Comparison of ENCODE assay signal across 20 mouse cellular contexts in genomic region chr8:95882191-95882590, GRCm38 (mm10).
"Had no signal": no experiment of that assay in that cellular context is flagged by ENCODE, and none has a peak within 500 bp of the region (broad histone marks: within the 10 kb centered on the region; RNA-seq: fewer than 3 reads in every experiment).

No protein-coding gene starts in this region.

- H3K4me2 ChIP-seq: heart, embryonic 11.5 days; heart, embryonic 13.5 days; heart, embryonic 15.5 days; hindbrain, embryonic 13.5 days; hindbrain, embryonic 15.5 days; kidney, embryonic 15.5 days; limb, embryonic 13.5 days; limb, embryonic 15.5 days; liver, embryonic 13.5 days; liver, embryonic 15.5 days had no signal

- ATAC-seq: forebrain, postnatal 0 days; hindbrain, postnatal 0 days; intestine, embryonic 16.5 days had no signal

- H3K9ac ChIP-seq: forebrain, postnatal 0 days; heart, embryonic 13.5 days; heart, embryonic 15.5 days; hindbrain, embryonic 13.5 days; hindbrain, embryonic 15.5 days; kidney, embryonic 15.5 days; limb, embryonic 13.5 days; limb, embryonic 15.5 days; liver, embryonic 13.5 days; liver, embryonic 15.5 days had no signal

- DNase-seq: forebrain, postnatal 0 days; gastrocnemius, postnatal 14 days; gastrocnemius, postnatal 36 days; heart, adult 18-20 months; heart, postnatal 36 days; layer of hippocampus, postnatal 36 days; left cerebral cortex, postnatal 4 days; liver, embryonic 13.5 days had no signal

- H3K4me3 ChIP-seq: heart, embryonic 13.5 days; heart, embryonic 15.5 days; hindbrain, embryonic 13.5 days; hindbrain, embryonic 15.5 days; kidney, embryonic 15.5 days; limb, embryonic 13.5 days; limb, embryonic 15.5 days; liver, embryonic 13.5 days; liver, embryonic 15.5 days had no signal

- H3K9me3 ChIP-seq: heart, embryonic 13.5 days; heart, embryonic 15.5 days; hindbrain, embryonic 13.5 days; hindbrain, embryonic 15.5 days; kidney, embryonic 15.5 days; limb, embryonic 13.5 days; limb, embryonic 15.5 days; liver, embryonic 13.5 days; liver, embryonic 15.5 days had no signal

- H3K27ac ChIP-seq: heart, embryonic 13.5 days; heart, embryonic 15.5 days; hindbrain, embryonic 13.5 days; hindbrain, embryonic 15.5 days; hindbrain, postnatal 0 days; kidney, embryonic 15.5 days; kidney, postnatal 0 days; limb, embryonic 13.5 days; limb, embryonic 15.5 days; liver, embryonic 15.5 days had no signal

- H3K27me3 ChIP-seq: heart, embryonic 13.5 days; heart, embryonic 15.5 days; hindbrain, embryonic 13.5 days; hindbrain, embryonic 15.5 days; kidney, embryonic 15.5 days; limb, embryonic 13.5 days; limb, embryonic 15.5 days; liver, embryonic 13.5 days; liver, embryonic 15.5 days had no signal
